Mouse (Mus musculus) leukemia stem cell, adult 10-12 weeks (primary cell): ENCODE data around the gene Zfp786. TPM values are rescaled to one million over a fixed set of nuclear protein-coding genes. Genes with fewer than 3 reads are reported as not detected.

ENCODE experiments used
- polyA plus RNA-seq: library from polyadenylated mRNA; stranded (reverse); fragments of >175 nt; gene quantifications from 2 replicates; pipeline ENCODE4 v1.2.3, GENCODE M21; 2012; ENCODE audit warnings: low replicate concordance

Zfp786 gene
- 0.06 and 0.09 TPM in 2 replicates for polyA plus RNA-seq

DNA sequence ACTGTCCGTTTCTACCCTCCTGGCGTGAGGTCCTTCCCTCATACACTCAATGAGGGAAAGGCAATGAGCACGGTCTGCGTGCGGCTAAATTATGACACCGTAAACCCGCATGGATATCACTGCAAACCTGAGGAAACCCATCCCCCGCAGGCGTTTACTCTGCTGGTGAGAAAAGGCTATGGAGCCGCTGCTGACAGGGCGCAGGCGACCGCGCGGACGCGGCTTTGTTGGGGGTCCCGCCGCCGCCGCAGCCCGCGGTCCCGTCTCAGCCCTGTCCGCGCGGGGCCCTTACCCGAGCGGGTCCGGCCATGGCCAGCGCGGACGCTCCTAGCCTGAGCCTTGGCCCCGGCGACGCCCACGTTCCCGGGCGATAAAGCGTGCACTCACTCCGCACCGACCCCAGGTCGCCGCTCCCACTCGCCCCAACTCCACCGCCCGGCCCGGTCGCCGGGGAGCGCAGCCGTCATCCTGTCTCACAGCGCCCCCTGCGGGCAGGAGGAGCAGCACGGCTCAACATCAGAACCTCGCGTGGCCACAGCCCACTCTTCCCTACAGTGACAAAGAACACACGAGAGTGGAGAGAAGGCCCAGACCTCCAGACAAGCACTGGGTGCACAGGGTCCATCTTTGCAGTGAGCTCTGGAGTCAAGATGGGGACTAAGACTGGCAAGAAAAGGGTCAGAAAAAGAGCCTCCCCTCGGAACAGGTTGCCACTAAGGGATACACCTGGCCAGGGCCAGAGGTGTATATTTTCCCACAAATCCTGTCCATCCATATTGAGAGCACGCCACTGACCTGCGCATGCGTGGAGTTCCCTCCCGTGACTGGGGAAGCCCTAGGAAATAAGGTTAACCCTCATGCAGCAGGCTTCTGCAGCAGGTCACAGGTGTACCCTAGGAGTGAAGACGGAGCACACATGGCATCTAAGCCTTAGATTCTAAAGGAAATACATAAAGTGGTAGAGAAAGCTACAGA is at the start of gene Zfp786:
TSS of gene Zfp786 (minus strand) at position 764 of the 975 bp plus-strand sequence.

DNA sequence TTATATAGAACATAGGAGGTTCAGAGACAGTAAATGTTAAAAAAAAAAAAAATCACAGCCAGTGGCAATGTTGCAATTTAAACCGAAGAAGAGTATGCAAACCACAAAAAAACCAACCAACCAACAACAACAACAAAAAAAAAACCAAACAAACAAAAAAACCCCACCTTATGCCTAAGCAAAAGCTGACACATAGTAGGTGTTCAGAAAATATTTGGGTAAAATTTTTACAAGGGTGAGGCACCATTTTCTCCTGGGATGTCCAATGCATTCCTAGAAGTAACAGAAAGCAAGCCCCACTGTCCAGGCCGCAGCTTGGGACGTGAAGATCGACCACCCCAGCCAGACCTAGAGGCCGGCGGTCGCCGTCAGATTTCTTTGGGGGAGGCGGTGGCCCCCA is 46.4 kb upstream of the Zfp786 start, which contains the start of gene Zfp282:
TSS of gene Zfp282 (plus strand) at position 147 of the 400 bp plus-strand sequence.

DNA sequence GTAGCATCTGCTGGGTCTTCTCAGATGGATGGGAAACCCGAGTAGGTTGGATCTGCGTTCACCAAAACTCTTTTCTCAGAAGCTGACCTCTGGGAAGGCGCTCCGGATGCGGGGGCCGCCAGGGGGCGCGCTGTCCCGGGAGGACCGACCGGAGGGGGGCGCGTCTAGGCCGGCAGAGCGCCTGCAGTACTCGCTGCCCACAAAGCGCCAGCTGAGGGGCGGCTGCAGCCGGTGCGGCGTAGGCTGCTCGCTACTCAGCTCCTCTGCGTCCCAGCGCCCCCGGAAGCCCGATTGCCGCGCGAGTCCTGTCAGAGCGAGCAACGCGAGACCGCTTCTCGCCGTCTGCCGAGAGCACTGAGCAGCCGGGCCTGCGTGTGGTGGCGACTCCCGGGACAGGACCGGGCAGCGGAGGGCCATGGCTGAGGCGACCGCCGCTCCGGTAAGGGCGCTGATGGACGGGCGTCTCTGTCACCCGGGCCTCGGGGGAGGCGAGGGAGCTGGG is 4.9 kb upstream of the Zfp786 start, which contains the start of gene Zfp398:
TSS of gene Zfp398 (plus strand) at position 180 of the 502 bp plus-strand sequence.

DNA sequence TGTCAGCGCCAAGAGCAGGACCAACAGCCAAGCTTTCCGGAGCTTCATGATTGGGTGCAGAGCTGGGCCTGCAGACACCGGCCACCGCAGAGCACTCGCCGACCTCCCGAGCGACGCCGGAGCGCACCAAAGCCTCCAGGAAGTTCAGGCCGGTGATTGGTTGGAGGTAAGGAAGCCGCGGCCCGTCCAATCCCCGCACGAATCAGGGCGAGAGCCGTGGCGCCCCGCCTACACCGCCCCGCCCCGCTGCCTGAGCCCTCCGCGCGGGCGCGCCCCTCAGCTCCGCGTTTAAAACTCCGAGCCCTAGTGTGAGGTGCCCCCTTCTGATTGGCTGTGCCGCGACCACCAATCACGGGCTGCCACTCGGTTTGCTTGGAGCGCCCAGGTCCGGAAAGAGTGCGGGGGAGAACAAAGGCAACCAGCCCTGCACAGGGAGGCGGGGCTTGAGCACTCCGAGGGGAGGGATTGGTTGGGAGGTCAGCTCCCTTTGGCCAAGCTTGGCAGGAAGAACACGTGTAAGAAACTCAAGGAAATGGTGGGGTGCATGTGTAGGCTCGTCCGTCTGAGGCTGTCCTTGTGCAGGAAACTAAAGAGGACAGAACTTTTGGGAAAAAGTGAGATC is 17.3 kb downstream of the Zfp786 start, which contains the start of gene Pdia4:
TSS of gene Pdia4 (minus strand) at position 174 of the 622 bp plus-strand sequence.

Other genes with a start within 250 kb of the Zfp786 start
- 18.5 and 23.7 TPM in 2 replicates for gene Ezh2, start 235.5 kb downstream of the Zfp786 start, polyA plus RNA-seq
- gene Pdia4, start 17.4 kb downstream of the Zfp786 start, polyA plus RNA-seq, result 1.6 and 2.9 TPM in 2 replicates
- gene Zfp398, start 4.8 kb upstream of the Zfp786 start, polyA plus RNA-seq, result 4.1 and 6.1 TPM in 2 replicates
- gene Zfp282, start 46.3 kb upstream of the Zfp786 start, polyA plus RNA-seq, result 9.4 and 22.8 TPM in 2 replicates
- gene Zfp212, start 89.6 kb upstream of the Zfp786 start, polyA plus RNA-seq, result 12.8 and 14.1 TPM in 2 replicates
- 4.3 and 11.5 TPM in 2 replicates for gene Zfp956, start 122.5 kb upstream of the Zfp786 start, polyA plus RNA-seq
- gene Zfp777, start 218.0 kb upstream of the Zfp786 start, polyA plus RNA-seq, result 63.6 and 67.8 TPM in 2 replicates